Comparison of ENCODE assay signal across 9 mouse cellular contexts in genomic region chr1:63367697-63368376, GRCm38 (mm10).
A peak's percentile ranks its signal among the peaks of the same experiment; 100 is the strongest.
DNase-seq lines count a peak whose midpoint lies in the region; ATAC-seq and TF ChIP-seq lines count a peak whose summit lies in the region.
"Had no signal": no experiment of that assay in that cellular context is flagged by ENCODE, and none has a peak within 500 bp of the region (broad histone marks: within the 10 kb centered on the region; RNA-seq: fewer than 3 reads in every experiment).

No protein-coding gene starts in this region.

- WGBS in forebrain, postnatal 0 days: 11% methylated on average over 5 of the region's 5 CpGs
- WGBS in neural tube, embryonic 13.5 days: 11% methylated on average over 5 of the region's 5 CpGs

- H3K4me3 ChIP-seq in forebrain, postnatal 0 days (ENCODE audit: low read depth, low read length): no peak overlapping the region
- no peak overlapping the region for H3K4me3 ChIP-seq in neural tube, embryonic 13.5 days
- H3K4me3 ChIP-seq: limb, embryonic 12.5 days had no signal

- no peaks in the 10 kb centered on the region for H3K27me3 ChIP-seq in forebrain, postnatal 0 days (ENCODE audit: insufficient read depth, low read length)
- no peaks in the 10 kb centered on the region for H3K27me3 ChIP-seq in neural tube, embryonic 13.5 days
- H3K27me3 ChIP-seq: limb, embryonic 12.5 days had no signal

- H3K36me3 ChIP-seq in forebrain, postnatal 0 days (ENCODE audit: insufficient read depth): no peaks in the 10 kb centered on the region
- no peaks in the 10 kb centered on the region for H3K36me3 ChIP-seq in neural tube, embryonic 13.5 days
- H3K36me3 ChIP-seq: limb, embryonic 12.5 days had no signal

- H3K27ac ChIP-seq in forebrain, postnatal 0 days (ENCODE audit: low read depth, low read length): peak overlapping the region; percentile 59
- peak overlapping the region; percentile 81 for H3K27ac ChIP-seq in neural tube, embryonic 13.5 days (replicated peaks)
- H3K27ac ChIP-seq: limb, embryonic 12.5 days had no signal

- H3K4me1 ChIP-seq in forebrain, postnatal 0 days (ENCODE audit: insufficient read depth): peaks cover 11% of the 10 kb centered on the region
- peaks cover 11% of the 10 kb centered on the region for H3K4me1 ChIP-seq in neural tube, embryonic 13.5 days (replicated peaks)

- H3K9me3 ChIP-seq in forebrain, postnatal 0 days (ENCODE audit: low read length): no peaks in the 10 kb centered on the region
- no peaks in the 10 kb centered on the region for H3K9me3 ChIP-seq in neural tube, embryonic 13.5 days

- DNase-seq in embryo, embryonic 11 days: peak; percentile 86
- DNase-seq in forebrain, postnatal 0 days: peak; percentile 80
- peak; percentile 16 to 25 for DNase-seq in layer of hippocampus, postnatal 25 days (ENCODE audit: extremely low spot score in 1 of 2, low spot score in 1 of 2)
- no peak for DNase-seq in cerebellum, adult 11 months
- DNase-seq in gastrocnemius, adult 8-10 months (ENCODE audit: low spot score in 2 of 2): no peak
- DNase-seq in heart, adult 9 months (ENCODE audit: low spot score in 2 of 2): no peak
- DNase-seq in thymus, adult 18-20 months: no peak

- no peak overlapping the region for H3K9ac ChIP-seq in forebrain, postnatal 0 days
- H3K9ac ChIP-seq in neural tube, embryonic 13.5 days: no peak overlapping the region
- H3K9ac ChIP-seq: limb, embryonic 12.5 days had no signal

- ATAC-seq in forebrain, postnatal 0 days: peak; percentile 97
- peak; percentile 95 for ATAC-seq in neural tube, embryonic 13.5 days (ENCODE audit: low read depth)

- peak overlapping the region; percentile 30; the same call in 1 of the 2 replicates for H3K4me2 ChIP-seq in forebrain, postnatal 0 days (ENCODE audit: low read depth)
- H3K4me2 ChIP-seq in neural tube, embryonic 13.5 days: no peak overlapping the region
- H3K4me2 ChIP-seq: limb, embryonic 12.5 days had no signal

- no peak for TF ChIP-seq CTCF in forebrain, postnatal 0 days (IDR thresholded peaks at IDR 0.05; ENCODE audit: low read depth)

Comparison
In these comparisons a context has a peak if more than half of its experiments do, and no peak if none do; other contexts are left out.
1. DNase-seq: peak in embryo, embryonic 11 days (single experiment), forebrain, postnatal 0 days (single experiment) and layer of hippocampus, postnatal 25 days (2 of 2); none in cerebellum, adult 11 months (single experiment), gastrocnemius, adult 8-10 months (0 of 2), heart, adult 9 months (0 of 2) and thymus, adult 18-20 months (0 of 2).